Mouse (Mus musculus): ENCODE data around the gene Rnf223. TPM values are rescaled to one million over a fixed set of nuclear protein-coding genes. Genes with fewer than 3 reads are reported as not detected.

Rnf223 gene
- 0.34 TPM for polyA plus RNA-seq (2015; fragmentation: Illumina TruSeq; extraction: RNeasy Lipid Tissue Mini Kit (QIAGEN cat#74804); ENCODE audit: low read depth, low replicate concordance)

DNA sequence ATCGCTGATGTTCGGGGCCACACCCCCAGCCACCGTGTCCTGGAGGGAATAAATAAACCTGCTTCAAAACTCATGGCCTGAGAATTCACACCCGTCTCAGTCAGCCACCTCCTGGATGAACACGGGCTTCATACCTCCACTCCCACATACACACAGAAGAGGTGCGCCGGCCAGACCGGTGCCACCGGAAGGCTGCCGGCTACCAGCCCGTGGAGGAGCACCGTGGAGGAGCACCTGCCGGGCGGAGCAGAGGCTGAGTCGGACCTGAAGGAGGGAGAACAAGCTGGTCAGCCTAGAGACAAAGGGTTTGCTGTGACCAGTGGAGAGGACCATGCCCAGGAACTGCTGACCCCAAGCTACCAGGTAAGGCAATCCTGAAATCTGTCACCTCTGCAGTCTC, at the start of gene Rnf223:
TSS of gene Rnf223 (plus strand) at position 78 of the 400 bp plus-strand sequence.

GRCm38 (mm10) chr4:156109570-156110331, 20.6 kb upstream of the Rnf223 start, which contains the start of gene 9430015G10Rik:
TSS of gene 9430015G10Rik (plus strand) at chr4:156109982.

Other genes starting within 250 kb of the Rnf223 start
- 37.8 TPM for gene Pusl1, start 238.7 kb upstream of the Rnf223 start, polyA plus RNA-seq (2015; fragmentation: Illumina TruSeq; extraction: RNeasy Lipid Tissue Mini Kit (QIAGEN cat#74804); ENCODE audit: low read depth, low replicate concordance)
- 74.8 TPM for gene Acap3, start 238.7 kb upstream of the Rnf223 start, polyA plus RNA-seq (2015; fragmentation: Illumina TruSeq; extraction: RNeasy Lipid Tissue Mini Kit (QIAGEN cat#74804); ENCODE audit: low read depth, low replicate concordance)
- gene Ube2j2, start 186.7 kb upstream of the Rnf223 start, polyA plus RNA-seq (2015; fragmentation: Illumina TruSeq; extraction: RNeasy Lipid Tissue Mini Kit (QIAGEN cat#74804); ENCODE audit: low read depth, low replicate concordance): 56.7 TPM
- gene C1qtnf12, start 168.2 kb upstream of the Rnf223 start, polyA plus RNA-seq (2015; fragmentation: Illumina TruSeq; extraction: RNeasy Lipid Tissue Mini Kit (QIAGEN cat#74804); ENCODE audit: low read depth, low replicate concordance): 21.7 TPM
- gene B3galt6, start 137.9 kb upstream of the Rnf223 start, polyA plus RNA-seq (2015; fragmentation: Illumina TruSeq; extraction: RNeasy Lipid Tissue Mini Kit (QIAGEN cat#74804); ENCODE audit: low read depth, low replicate concordance): 10.9 TPM
- 237 TPM for gene Sdf4, start 137.6 kb upstream of the Rnf223 start, polyA plus RNA-seq (2015; fragmentation: Illumina TruSeq; extraction: RNeasy Lipid Tissue Mini Kit (QIAGEN cat#74804); ENCODE audit: low read depth, low replicate concordance)
- gene Tnfrsf4, start 116.7 kb upstream of the Rnf223 start, polyA plus RNA-seq (2015; fragmentation: Illumina TruSeq; extraction: RNeasy Lipid Tissue Mini Kit (QIAGEN cat#74804); ENCODE audit: low read depth, low replicate concordance): 2.8 TPM
- gene Tnfrsf18, start 104.3 kb upstream of the Rnf223 start, polyA plus RNA-seq (2015; fragmentation: Illumina TruSeq; extraction: RNeasy Lipid Tissue Mini Kit (QIAGEN cat#74804); ENCODE audit: low read depth, low replicate concordance): not detected
- gene Ttll10, start 71.1 kb upstream of the Rnf223 start, polyA plus RNA-seq (2015; fragmentation: Illumina TruSeq; extraction: RNeasy Lipid Tissue Mini Kit (QIAGEN cat#74804); ENCODE audit: low read depth, low replicate concordance): 0.48 TPM
- gene 9430015G10Rik, start 20.5 kb upstream of the Rnf223 start, polyA plus RNA-seq (2015; fragmentation: Illumina TruSeq; extraction: RNeasy Lipid Tissue Mini Kit (QIAGEN cat#74804); ENCODE audit: low read depth, low replicate concordance): 20.4 TPM
- gene Agrn, start 67.0 kb downstream of the Rnf223 start, polyA plus RNA-seq (2015; fragmentation: Illumina TruSeq; extraction: RNeasy Lipid Tissue Mini Kit (QIAGEN cat#74804); ENCODE audit: low read depth, low replicate concordance): 94.5 TPM
- gene Isg15, start 70.3 kb downstream of the Rnf223 start, polyA plus RNA-seq (2015; fragmentation: Illumina TruSeq; extraction: RNeasy Lipid Tissue Mini Kit (QIAGEN cat#74804); ENCODE audit: low read depth, low replicate concordance): 6.3 TPM
- gene AW011738, start 72.8 kb downstream of the Rnf223 start, polyA plus RNA-seq (2015; fragmentation: Illumina TruSeq; extraction: RNeasy Lipid Tissue Mini Kit (QIAGEN cat#74804); ENCODE audit: low read depth, low replicate concordance): 3.0 TPM
- gene Perm1, start 85.4 kb downstream of the Rnf223 start, polyA plus RNA-seq (2015; fragmentation: Illumina TruSeq; extraction: RNeasy Lipid Tissue Mini Kit (QIAGEN cat#74804); ENCODE audit: low read depth, low replicate concordance): 0.46 TPM
- gene Plekhn1, start 104.3 kb downstream of the Rnf223 start, polyA plus RNA-seq (2015; fragmentation: Illumina TruSeq; extraction: RNeasy Lipid Tissue Mini Kit (QIAGEN cat#74804); ENCODE audit: low read depth, low replicate concordance): 33.9 TPM
- gene Noc2l, start 105.5 kb downstream of the Rnf223 start, polyA plus RNA-seq (2015; fragmentation: Illumina TruSeq; extraction: RNeasy Lipid Tissue Mini Kit (QIAGEN cat#74804); ENCODE audit: low read depth, low replicate concordance): 65.3 TPM
- gene Samd11, start 125.1 kb downstream of the Rnf223 start, polyA plus RNA-seq (2015; fragmentation: Illumina TruSeq; extraction: RNeasy Lipid Tissue Mini Kit (QIAGEN cat#74804); ENCODE audit: low read depth, low replicate concordance): 1.9 TPM
- gene Vmn2r-ps159, start 200.6 kb downstream of the Rnf223 start, polyA plus RNA-seq (2015; fragmentation: Illumina TruSeq; extraction: RNeasy Lipid Tissue Mini Kit (QIAGEN cat#74804); ENCODE audit: low read depth, low replicate concordance): not detected

All from brain, adult 10 weeks (tissue).